Mouse (Mus musculus) liver, embryonic 14.5 days (tissue): ENCODE results near the gene Rnaseh2a. TPM values are rescaled to one million over a fixed set of nuclear protein-coding genes. Genes with fewer than 3 reads are reported as not detected.

ENCODE experiments used
- ATAC-seq: fragments of 200-750 bp; cut with Nextera tagmentation; 2 replicates; pipeline ENCODE4 v1.8.0; 2017; ENCODE audit warnings: moderate number of reproducible peaks, mild to moderate bottlenecking, moderate library complexity; ENCODE audit not compliant: insufficient read depth
- DNase-seq, 3 experiments: peaks; one replicate each; pipeline ENCODE4 v3.0.0-alpha.2; 2012 to 2013; ENCODE audit warnings: low read depth in 3 of 3, low spot score in 3 of 3
- H3K27ac ChIP-seq: fragments of 300-500 bp; sonication (generic); 2 replicates; pipeline ENCODE4 v1.5.1; 2014; ENCODE audit warnings: moderate library complexity, mild to moderate bottlenecking, control low read depth, inconsistent platforms
- H3K27me3 ChIP-seq: fragments of 300-500 bp; sonication (generic); 2 replicates; pipeline ENCODE4 v1.6.1; 2014; ENCODE audit warnings: mild to moderate bottlenecking, low read length, moderate library complexity; ENCODE audit not compliant: control insufficient read depth, insufficient read depth
- H3K36me3 ChIP-seq: fragments of 300-500 bp; sonication (generic); replicated peaks from 2 replicates; pipeline ENCODE4 v1.6.1; 2014; ENCODE audit warnings: low read depth; ENCODE audit not compliant: control insufficient read depth, insufficient read depth
- H3K4me1 ChIP-seq, 2 experiments: fragments of 200-500 bp in 1 of 2; fragments of 300-500 bp in 1 of 2; sonication (generic) in 1 of 2; replicated peaks; 2 replicates each; pipeline ENCODE4 v1.6.1; 2012 to 2014; ENCODE audit warnings: antibody characterized with exemption in 1 of 2, inconsistent platforms in 1 of 2, low read length in 1 of 2; ENCODE audit not compliant: control insufficient read depth in 2 of 2, insufficient read depth in 2 of 2
- H3K4me2 ChIP-seq: fragments of 300-500 bp; sonication (generic); 2 replicates; pipeline ENCODE4 v1.6.1; 2014; ENCODE audit warnings: low read depth, mild to moderate bottlenecking, control low read depth, moderate library complexity
- H3K4me3 ChIP-seq, 2 experiments: fragments of 200-500 bp in 1 of 2; fragments of 300-500 bp in 1 of 2; sonication (generic) in 1 of 2; 2 replicates each; pipeline ENCODE4 v1.5.1; 2012 to 2014; ENCODE audit warnings: low read depth in 2 of 2, low read length in 2 of 2, mild to moderate bottlenecking in 2 of 2, control low read depth in 1 of 2, inconsistent platforms in 1 of 2, moderate library complexity in 1 of 2; ENCODE audit not compliant: insufficient read depth in 1 of 2
- H3K9ac ChIP-seq: fragments of 300-500 bp; sonication (generic); replicated peaks from 2 replicates; pipeline ENCODE4 v1.6.1; 2014; ENCODE audit warnings: mild to moderate bottlenecking, control low read depth, moderate library complexity
- H3K9me3 ChIP-seq: fragments of 300-500 bp; sonication (generic); 2 replicates; pipeline ENCODE4 v1.6.1; 2016; ENCODE audit warnings: low read length, mixed read lengths; ENCODE audit not compliant: control insufficient read depth
- CTCF ChIP-seq: IDR thresholded peaks from 2 replicates; pipeline ENCODE4 v1.5.1; 2016; ENCODE audit warnings: antibody characterized with exemption, low read depth, control low read depth
- EP300 ChIP-seq: IDR thresholded peaks from 2 replicates; pipeline ENCODE4 v1.6.1; 2016; ENCODE audit warnings: antibody characterized with exemption, low read depth
- WGBS: fragments of 180-500 bp; shearing (Covaris S2); extraction: QIAGEN DNeasy Blood & Tissue Kit; methylation state at CpG from one replicate; pipeline ENCODE4 v1.1.7; 2014; ENCODE audit not compliant: insufficient replicate concordance; 5-methylcytosine and 5-hydroxymethylcytosine counted together
- polyA plus RNA-seq, 2 experiments: library from polyadenylated mRNA; depleted of rRNA in 1 of 2; stranded (reverse) in 1 of 2; unstranded in 1 of 2; fragments of >200 nt; fragmentation: Nextera tagmentation in 1 of 2; extraction: Ambion mirVana in 1 of 2; gene quantifications; 2 replicates each; pipeline versions ENCODE4 v1.2.1 to v1.2.3; 2012 to 2014

Gene Rnaseh2a
- polyA plus RNA-seq, 2 experiments = 56.2 to 107 TPM

DNA sequence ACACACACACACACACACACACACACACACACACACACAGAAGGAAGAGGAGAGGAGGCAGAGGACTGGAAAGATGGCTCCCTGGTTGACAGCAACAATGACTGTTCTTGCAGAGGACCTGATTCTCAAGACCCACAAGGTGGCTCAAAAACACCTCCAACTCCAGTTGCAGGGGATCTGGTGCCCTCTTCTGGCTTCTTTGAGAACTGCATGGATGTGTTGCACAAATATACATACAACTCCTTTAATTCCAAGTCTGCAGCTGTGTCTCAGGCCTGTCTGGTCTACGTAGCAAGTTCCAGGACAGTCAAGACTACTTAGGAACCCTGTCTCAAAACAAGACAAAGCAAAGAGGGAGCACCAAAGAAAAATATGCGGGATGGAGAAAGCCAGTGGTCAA is 12.8 kb downstream of the Rnaseh2a start:
- Histone ChIP-seq H3K4me1 (peaks cover 0 to 3% of the 10 kb centered on the region in 2 experiments; a peak in 2 of 4 replicates), H3K27ac (no peak overlapping the region), H3K36me3 (peaks cover 29% of the 10 kb centered on the region), H3K27me3 (peaks cover 8% of the 10 kb centered on the region; the same call in 1 of the 2 replicates), H3K9me3 (no peaks in the 10 kb centered on the region), H3K4me3 (no peak overlapping the region), H3K4me2 (no peak overlapping the region), H3K9ac (no peak overlapping the region)
- TF ChIP-seq EP300 = no peak
- peak; percentile 93 for TF ChIP-seq CTCF
- 40% methylated on average over 2 of the region's 2 CpGs for WGBS
- no peak for ATAC-seq
- DNase-seq = no peak

DNA sequence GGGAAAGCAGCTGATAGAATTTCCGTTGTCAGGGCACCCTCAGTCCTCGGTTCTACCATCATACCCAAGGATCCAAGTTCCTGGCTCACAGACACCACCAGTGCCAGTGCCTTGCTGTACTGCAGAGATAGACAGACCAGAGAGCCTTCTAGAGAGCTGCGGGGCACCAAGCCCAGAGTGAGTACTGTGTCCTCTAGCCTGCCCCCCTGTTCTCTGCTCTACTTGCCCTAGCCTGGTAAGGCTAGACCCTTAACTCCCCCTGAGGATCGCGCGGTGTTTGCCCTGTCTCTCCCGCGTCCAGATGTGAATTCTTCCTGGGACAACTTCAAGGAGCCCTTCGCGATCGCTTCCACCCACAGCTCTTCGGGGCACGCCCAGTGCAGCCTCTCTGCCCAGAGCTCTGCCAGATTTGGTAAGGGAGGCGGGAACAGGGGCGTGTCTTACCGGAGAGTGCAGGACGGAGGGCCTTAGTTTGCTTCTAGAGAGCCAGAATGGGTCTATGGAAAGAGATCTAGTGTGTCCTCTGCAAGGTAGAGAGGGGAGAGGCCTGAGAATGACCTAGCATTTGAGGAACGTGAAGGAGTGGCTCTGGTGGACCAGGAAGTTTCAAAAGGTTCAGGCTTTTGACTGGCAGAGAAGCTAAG is 16.8 kb downstream of the Rnaseh2a start:
- H3K4me2 ChIP-seq = no peak overlapping the region
- ATAC-seq = peak; percentile 33; the same call in 1 of the 2 replicates
- no peak overlapping the region for H3K27ac ChIP-seq
- H3K9ac ChIP-seq = no peak overlapping the region
- peaks cover 4% of the 10 kb centered on the region for H3K36me3 ChIP-seq
- H3K4me1 ChIP-seq = peaks cover 0 to 3% of the 10 kb centered on the region in 2 experiments; a peak in 2 of 4 replicates
- H3K9me3 ChIP-seq = no peaks in the 10 kb centered on the region
- H3K4me3 ChIP-seq = no peak overlapping the region
- DNase-seq = no peak
- H3K27me3 ChIP-seq = peaks cover 21% of the 10 kb centered on the region
- WGBS = 5% methylated on average over 18 of the region's 18 CpGs
- TF ChIP-seq EP300 (no peak), CTCF (no peak)

DNA sequence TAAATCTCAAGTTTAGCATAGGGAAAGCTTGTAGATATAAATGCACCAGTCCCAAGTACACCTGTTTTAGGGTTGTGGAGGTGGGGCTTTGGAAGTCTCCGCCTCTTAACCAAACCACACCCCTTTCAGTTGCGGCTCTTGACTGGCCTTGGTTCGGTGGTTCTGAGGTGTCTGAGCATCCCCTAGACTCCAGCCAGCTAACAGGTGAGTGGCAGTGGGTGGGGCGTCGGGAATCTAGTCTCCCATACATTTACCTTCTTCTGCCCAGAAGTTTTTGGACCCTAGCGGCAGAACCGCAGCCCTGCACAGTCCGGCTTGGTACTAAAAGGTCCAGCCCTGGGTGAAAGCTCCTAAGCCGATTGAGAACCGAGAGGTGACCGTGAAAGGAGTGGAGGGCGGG is 19.8 kb downstream of the Rnaseh2a start:
- no peak overlapping the region for H3K9ac ChIP-seq
- no peak overlapping the region for H3K27ac ChIP-seq
- H3K36me3 ChIP-seq = no peaks in the 10 kb centered on the region
- H3K27me3 ChIP-seq = peaks cover 48% of the 10 kb centered on the region
- ATAC-seq = no peak
- 21% methylated on average over 12 of the region's 12 CpGs for WGBS
- no peaks in the 10 kb centered on the region for H3K9me3 ChIP-seq
- TF ChIP-seq CTCF = 0 out of 2 replicates have a peak, but pooled peaks have one; percentile 6
- TF ChIP-seq EP300 = no peak
- peaks cover 0 to 5% of the 10 kb centered on the region in 2 experiments; a peak in 3 of 4 replicates for H3K4me1 ChIP-seq
- H3K4me2 ChIP-seq = no peak overlapping the region
- DNase-seq = no peak
- H3K4me3 ChIP-seq = no peak overlapping the region

DNA sequence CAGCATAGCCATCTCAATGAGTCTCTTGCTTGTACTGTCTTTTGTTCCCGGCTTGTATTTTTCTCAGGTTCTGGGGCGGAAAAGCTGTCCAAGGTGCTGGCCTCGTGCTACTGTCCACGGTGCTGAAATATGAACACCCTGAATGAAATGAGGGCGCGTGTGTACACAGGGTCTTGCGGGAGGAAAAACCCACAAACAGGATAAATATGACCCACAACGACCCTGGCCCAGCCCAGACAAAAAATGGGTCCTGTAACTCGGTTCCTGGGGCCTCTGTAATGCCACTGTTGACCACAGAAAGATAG is 22.4 kb downstream of the Rnaseh2a start:
- TF ChIP-seq CTCF = no peak
- TF ChIP-seq EP300 = no peak
- H3K9me3 ChIP-seq = no peaks in the 10 kb centered on the region
- H3K27me3 ChIP-seq = peaks cover 66% of the 10 kb centered on the region
- no peak overlapping the region for H3K4me3 ChIP-seq
- DNase-seq (no peak), ATAC-seq (no peak)
- WGBS = 11% methylated on average over 9 of the region's 9 CpGs
- H3K4me1 ChIP-seq = peaks cover 2 to 8% of the 10 kb centered on the region in 2 experiments; a peak in 3 of 4 replicates
- no peak overlapping the region for H3K27ac ChIP-seq
- no peak overlapping the region for H3K9ac ChIP-seq
- no peak overlapping the region for H3K4me2 ChIP-seq
- H3K36me3 ChIP-seq = no peaks in the 10 kb centered on the region

DNA sequence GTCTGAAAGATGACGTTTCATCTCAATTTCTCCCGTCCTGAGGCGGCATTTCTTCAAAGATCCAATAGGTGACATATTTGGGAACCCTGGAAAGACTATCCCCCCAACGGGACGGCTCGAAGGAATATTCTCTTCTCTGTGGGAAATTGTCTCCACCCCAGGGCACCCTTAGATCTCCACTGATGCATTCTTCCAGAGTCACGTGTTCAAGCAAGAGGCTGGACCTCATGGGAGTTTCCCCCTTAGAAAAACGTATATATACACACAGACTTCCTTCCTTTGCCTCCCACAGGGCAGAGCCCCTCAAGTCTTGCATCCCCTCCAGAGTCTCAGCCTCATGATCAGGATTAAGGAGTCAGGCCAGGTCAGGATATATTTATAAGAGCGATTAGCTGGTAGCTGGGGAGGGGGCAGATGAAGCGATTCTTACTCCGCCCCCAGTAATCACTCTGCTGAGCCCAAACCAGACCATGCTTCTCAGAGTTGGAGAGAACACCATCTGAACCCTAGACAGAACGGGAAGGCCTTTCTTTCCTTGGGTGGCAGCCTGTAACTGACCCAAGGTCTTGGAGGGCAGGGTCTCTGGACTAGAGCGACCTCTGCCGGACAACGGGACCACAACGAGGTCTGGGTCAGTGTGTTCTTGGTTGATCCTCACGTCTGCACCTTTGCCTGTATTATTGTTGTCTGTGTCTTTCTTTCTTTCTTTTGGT is 22.9 kb downstream of the Rnaseh2a start, which contains the start of gene Rtbdn:
Gene Rtbdn (plus strand): TSS at position 464 of the 713 bp plus-strand sequence.
- H3K36me3 ChIP-seq = no peaks in the 10 kb centered on the region
- H3K9ac ChIP-seq = no peak within 1 kb of the TSS
- no peak for ATAC-seq
- WGBS = 10% methylated on average over 17 of the region's 17 CpGs
- H3K9me3 ChIP-seq = no peaks in the 10 kb centered on the region
- DNase-seq = no peak
- no peak for TF ChIP-seq EP300
- TF ChIP-seq CTCF = peak; percentile 59
- H3K4me1 ChIP-seq = peaks cover 2 to 8% of the 10 kb centered on the region in 2 experiments; a peak in 3 of 4 replicates
- H3K4me3 ChIP-seq = peak within 1 kb of the TSS in 1 of 2 experiments; percentile 1; a peak in 2 of 4 replicates
- H3K4me2 ChIP-seq = peak within 1 kb of the TSS; percentile 16
- peaks cover 66% of the 10 kb centered on the region for H3K27me3 ChIP-seq
- no peak within 1 kb of the TSS for H3K27ac ChIP-seq
